Mouse (Mus musculus) naive thymus-derived CD4-positive, alpha-beta T cell, adult 2 months (primary cell): ENCODE measurements around the gene Anks1b.

ENCODE experiments used
- DNase-seq: peaks from one replicate; pipeline ENCODE4 v3.0.0-alpha.2; 2011; ENCODE audit warnings: low read depth

Anks1b gene

GRCm38 (mm10) chr10:90953103-90953709, 1079.9 kb downstream of the Anks1b start:
- no peak for DNase-seq

GRCm38 (mm10) chr10:90953821-90954220, 1080.5 kb downstream of the Anks1b start:
- DNase-seq: no peak

- DNase-seq: no peak
Observed at GRCm38 (mm10) chr10:90960374-90960773, 1087.1 kb downstream of the Anks1b start.

- DNase-seq: no peak
Observed at GRCm38 (mm10) chr10:90964511-90964910, 1091.2 kb downstream of the Anks1b start.

- no peak for DNase-seq
Observed at GRCm38 (mm10) chr10:90965671-90966315, 1092.5 kb downstream of the Anks1b start.

- DNase-seq: no peak
Observed at GRCm38 (mm10) chr10:90966821-90967220, 1093.5 kb downstream of the Anks1b start.

GRCm38 (mm10) chr10:90968247-90968646, 1094.9 kb downstream of the Anks1b start:
- DNase-seq: no peak

- no peak for DNase-seq
Observed at GRCm38 (mm10) chr10:90969355-90970174, 1096.3 kb downstream of the Anks1b start.

- no peak for DNase-seq
Observed at GRCm38 (mm10) chr10:90970560-90970959, 1097.3 kb downstream of the Anks1b start.

GRCm38 (mm10) chr10:90974084-90974483, 1100.8 kb downstream of the Anks1b start:
- no peak for DNase-seq

- DNase-seq: no peak
Observed at GRCm38 (mm10) chr10:90974491-90974890, 1101.2 kb downstream of the Anks1b start.

- DNase-seq: no peak
Observed at GRCm38 (mm10) chr10:90981811-90982210, 1108.5 kb downstream of the Anks1b start.

GRCm38 (mm10) chr10:90983046-90983445, 1109.7 kb downstream of the Anks1b start:
- DNase-seq: no peak

- DNase-seq: no peak
Observed at GRCm38 (mm10) chr10:90990340-90990739, 1117.0 kb downstream of the Anks1b start.

- no peak for DNase-seq
Observed at GRCm38 (mm10) chr10:90992237-90992636, 1118.9 kb downstream of the Anks1b start.

- DNase-seq: no peak
Observed at GRCm38 (mm10) chr10:90993869-90994268, 1120.6 kb downstream of the Anks1b start.

- no peak for DNase-seq
Observed at GRCm38 (mm10) chr10:90999899-91000298, 1126.6 kb downstream of the Anks1b start.

- no peak for DNase-seq
Observed at GRCm38 (mm10) chr10:91001421-91001820, 1128.1 kb downstream of the Anks1b start.

- no peak for DNase-seq
Observed at GRCm38 (mm10) chr10:91005858-91006538, 1132.7 kb downstream of the Anks1b start.
